Mouse (Mus musculus): ENCODE data around the gene Tctex1d2. TPM values are rescaled to one million over a fixed set of nuclear protein-coding genes. Genes with fewer than 3 reads are reported as not detected.

The Tctex1d2 gene
- polyA plus RNA-seq, 1 experiment from 2014 or later: 34.1 TPM

- Histone ChIP-seq H3K27ac (replicated peaks; ENCODE audit: low read depth, low read length) (no peak overlapping the region), H3K9me3 (ENCODE audit: control insufficient read depth, low read length) (no peaks in the 10 kb centered on the region), H3K4me1 (ENCODE audit: control insufficient read depth, insufficient read depth, low read length) (no peaks in the 10 kb centered on the region), H3K36me3 (ENCODE audit: control insufficient read depth, insufficient read depth, low read length) (peaks cover 41% of the 10 kb centered on the region), H3K9ac (replicated peaks; ENCODE audit: low read length) (no peak overlapping the region), H3K27me3 (ENCODE audit: control insufficient read depth, insufficient read depth, low read length) (no peaks in the 10 kb centered on the region), H3K4me2 (ENCODE audit: low read length) (no peak overlapping the region), H3K4me3 (replicated peaks; ENCODE audit: low read depth, low read length) (no peak overlapping the region)
- DNase-seq: no peak
- no peak for ATAC-seq (ENCODE audit: low FRiP score, low TSS enrichment)
These were observed 36.6 kb downstream of the Tctex1d2 start for GRCm38 (mm10) chr16:32456086-32456485.

GRCm38 (mm10) chr16:32456761-32457160 lies 37.3 kb downstream of the Tctex1d2 start:
- H3K4me2 ChIP-seq (ENCODE audit: low read length): no peak overlapping the region
- H3K36me3 ChIP-seq (ENCODE audit: control insufficient read depth, insufficient read depth, low read length): peaks cover 39% of the 10 kb centered on the region
- no peaks in the 10 kb centered on the region for H3K27me3 ChIP-seq (ENCODE audit: control insufficient read depth, insufficient read depth, low read length)
- ATAC-seq (ENCODE audit: low FRiP score, low TSS enrichment) (no peak), DNase-seq (no peak)
- 100% methylated on average over 1 of the region's 1 CpGs for WGBS
- H3K9me3 ChIP-seq (ENCODE audit: control insufficient read depth, low read length): no peaks in the 10 kb centered on the region
- no peak overlapping the region for H3K9ac ChIP-seq (replicated peaks; ENCODE audit: low read length)
- no peaks in the 10 kb centered on the region for H3K4me1 ChIP-seq (ENCODE audit: control insufficient read depth, insufficient read depth, low read length)
- H3K4me3 ChIP-seq (replicated peaks; ENCODE audit: low read depth, low read length): no peak overlapping the region
- no peak overlapping the region for H3K27ac ChIP-seq (replicated peaks; ENCODE audit: low read depth, low read length)

- no peak overlapping the region for H3K9ac ChIP-seq (replicated peaks; ENCODE audit: low read length)
- H3K36me3 ChIP-seq (ENCODE audit: control insufficient read depth, insufficient read depth, low read length): peaks cover 33% of the 10 kb centered on the region
- H3K4me1 ChIP-seq (ENCODE audit: control insufficient read depth, insufficient read depth, low read length): no peaks in the 10 kb centered on the region
- WGBS: 70% methylated on average over 10 of the region's 10 CpGs
- no peak overlapping the region for H3K4me3 ChIP-seq (replicated peaks; ENCODE audit: low read depth, low read length)
- H3K4me2 ChIP-seq (ENCODE audit: low read length): no peak overlapping the region
- H3K9me3 ChIP-seq (ENCODE audit: control insufficient read depth, low read length): no peaks in the 10 kb centered on the region
- peak; percentile 54 for DNase-seq
- H3K27ac ChIP-seq (replicated peaks; ENCODE audit: low read depth, low read length): no peak overlapping the region
- no peaks in the 10 kb centered on the region for H3K27me3 ChIP-seq (ENCODE audit: control insufficient read depth, insufficient read depth, low read length)
- no peak for ATAC-seq (ENCODE audit: low FRiP score, low TSS enrichment)
These were observed 38.3 kb downstream of the Tctex1d2 start for GRCm38 (mm10) chr16:32457589-32458386.

GRCm38 (mm10) chr16:32460518-32460917 lies 41.0 kb downstream of the Tctex1d2 start:
- Histone ChIP-seq H3K27ac (replicated peaks; ENCODE audit: low read depth, low read length) (no peak overlapping the region), H3K27me3 (ENCODE audit: control insufficient read depth, insufficient read depth, low read length) (no peaks in the 10 kb centered on the region), H3K9ac (replicated peaks; ENCODE audit: low read length) (no peak overlapping the region), H3K4me1 (ENCODE audit: control insufficient read depth, insufficient read depth, low read length) (no peaks in the 10 kb centered on the region), H3K4me2 (ENCODE audit: low read length) (no peak overlapping the region), H3K36me3 (ENCODE audit: control insufficient read depth, insufficient read depth, low read length) (peaks cover 29% of the 10 kb centered on the region), H3K9me3 (ENCODE audit: control insufficient read depth, low read length) (no peaks in the 10 kb centered on the region), H3K4me3 (replicated peaks; ENCODE audit: low read depth, low read length) (no peak overlapping the region)
- 58% methylated on average over 4 of the region's 4 CpGs for WGBS
- DNase-seq (no peak), ATAC-seq (ENCODE audit: low FRiP score, low TSS enrichment) (no peak)

- ATAC-seq (ENCODE audit: low FRiP score, low TSS enrichment) (no peak), DNase-seq (no peak)
- no peak overlapping the region for H3K4me3 ChIP-seq (replicated peaks; ENCODE audit: low read depth, low read length)
- H3K4me2 ChIP-seq (ENCODE audit: low read length): no peak overlapping the region
- H3K36me3 ChIP-seq (ENCODE audit: control insufficient read depth, insufficient read depth, low read length): peaks cover 22% of the 10 kb centered on the region
- WGBS: 93% methylated on average over 5 of the region's 5 CpGs
- no peaks in the 10 kb centered on the region for H3K9me3 ChIP-seq (ENCODE audit: control insufficient read depth, low read length)
- H3K27ac ChIP-seq (replicated peaks; ENCODE audit: low read depth, low read length): no peak overlapping the region
- H3K4me1 ChIP-seq (ENCODE audit: control insufficient read depth, insufficient read depth, low read length): no peaks in the 10 kb centered on the region
- H3K9ac ChIP-seq (replicated peaks; ENCODE audit: low read length): no peak overlapping the region
- H3K27me3 ChIP-seq (ENCODE audit: control insufficient read depth, insufficient read depth, low read length): no peaks in the 10 kb centered on the region
These were observed 42.2 kb downstream of the Tctex1d2 start for GRCm38 (mm10) chr16:32461713-32462112.

- Histone ChIP-seq H3K9ac (replicated peaks; ENCODE audit: low read length) (no peak overlapping the region), H3K27me3 (ENCODE audit: control insufficient read depth, insufficient read depth, low read length) (no peaks in the 10 kb centered on the region), H3K9me3 (ENCODE audit: control insufficient read depth, low read length) (no peaks in the 10 kb centered on the region), H3K4me3 (replicated peaks; ENCODE audit: low read depth, low read length) (no peak overlapping the region), H3K4me1 (ENCODE audit: control insufficient read depth, insufficient read depth, low read length) (no peaks in the 10 kb centered on the region), H3K4me2 (ENCODE audit: low read length) (no peak overlapping the region), H3K36me3 (ENCODE audit: control insufficient read depth, insufficient read depth, low read length) (peaks cover 31% of the 10 kb centered on the region), H3K27ac (replicated peaks; ENCODE audit: low read depth, low read length) (no peak overlapping the region)
- WGBS: 96% methylated on average over 16 of the region's 16 CpGs
- DNase-seq (no peak), ATAC-seq (ENCODE audit: low FRiP score, low TSS enrichment) (no peak)
These were observed 43.4 kb downstream of the Tctex1d2 start for GRCm38 (mm10) chr16:32462950-32463349.

GRCm38 (mm10) chr16:32463426-32463825 lies 43.9 kb downstream of the Tctex1d2 start:
- no peaks in the 10 kb centered on the region for H3K4me1 ChIP-seq (ENCODE audit: control insufficient read depth, insufficient read depth, low read length)

GRCm38 (mm10) chr16:32464908-32465307 lies 45.4 kb downstream of the Tctex1d2 start:
- Histone ChIP-seq H3K36me3 (ENCODE audit: control insufficient read depth, insufficient read depth, low read length) (peaks cover 47% of the 10 kb centered on the region), H3K27me3 (ENCODE audit: control insufficient read depth, insufficient read depth, low read length) (no peaks in the 10 kb centered on the region), H3K27ac (replicated peaks; ENCODE audit: low read depth, low read length) (no peak overlapping the region), H3K9ac (replicated peaks; ENCODE audit: low read length) (no peak overlapping the region), H3K9me3 (ENCODE audit: control insufficient read depth, low read length) (no peaks in the 10 kb centered on the region), H3K4me3 (replicated peaks; ENCODE audit: low read depth, low read length) (no peak overlapping the region), H3K4me2 (ENCODE audit: low read length) (no peak overlapping the region), H3K4me1 (ENCODE audit: control insufficient read depth, insufficient read depth, low read length) (no peaks in the 10 kb centered on the region)
- DNase-seq: no peak
- 0% methylated on average over 1 of the region's 1 CpGs for WGBS
- no peak for ATAC-seq (ENCODE audit: low FRiP score, low TSS enrichment)

More at GRCm38 (mm10) chr16:32463426-32463825, 43.9 kb downstream of the Tctex1d2 start:
- Histone ChIP-seq H3K27ac (replicated peaks; ENCODE audit: low read depth, low read length) (no peak overlapping the region), H3K4me3 (replicated peaks; ENCODE audit: low read depth, low read length) (no peak overlapping the region), H3K36me3 (ENCODE audit: control insufficient read depth, insufficient read depth, low read length) (peaks cover 34% of the 10 kb centered on the region), H3K27me3 (ENCODE audit: control insufficient read depth, insufficient read depth, low read length) (no peaks in the 10 kb centered on the region), H3K9ac (replicated peaks; ENCODE audit: low read length) (no peak overlapping the region), H3K9me3 (ENCODE audit: control insufficient read depth, low read length) (no peaks in the 10 kb centered on the region), H3K4me2 (ENCODE audit: low read length) (no peak overlapping the region)
- WGBS: 96% methylated on average over 2 of the region's 2 CpGs
- ATAC-seq (ENCODE audit: low FRiP score, low TSS enrichment) (no peak), DNase-seq (no peak)

GRCm38 (mm10) chr16:32468488-32468887 lies 49.0 kb downstream of the Tctex1d2 start:
- Histone ChIP-seq H3K36me3 (ENCODE audit: control insufficient read depth, insufficient read depth, low read length) (peaks cover 70% of the 10 kb centered on the region), H3K9ac (replicated peaks; ENCODE audit: low read length) (no peak overlapping the region), H3K4me2 (ENCODE audit: low read length) (no peak overlapping the region), H3K4me1 (ENCODE audit: control insufficient read depth, insufficient read depth, low read length) (no peaks in the 10 kb centered on the region), H3K27me3 (ENCODE audit: control insufficient read depth, insufficient read depth, low read length) (no peaks in the 10 kb centered on the region), H3K27ac (replicated peaks; ENCODE audit: low read depth, low read length) (no peak overlapping the region), H3K9me3 (ENCODE audit: control insufficient read depth, low read length) (no peaks in the 10 kb centered on the region), H3K4me3 (replicated peaks; ENCODE audit: low read depth, low read length) (no peak overlapping the region)
- WGBS: 83% methylated on average over 3 of the region's 3 CpGs
- ATAC-seq (ENCODE audit: low FRiP score, low TSS enrichment) (no peak), DNase-seq (no peak)
